Mouse (Mus musculus) hindbrain, embryonic 12.5 days (tissue): ENCODE results near the gene Atp4b. TPM values are rescaled to one million over a fixed set of nuclear protein-coding genes. Genes with fewer than 3 reads are reported as not detected.

ENCODE experiments used
- ATAC-seq: fragments of 200-750 bp; cut with Nextera tagmentation; 2 replicates; pipeline ENCODE4 v1.8.0; 2017; ENCODE audit warnings: moderate TSS enrichment; ENCODE audit not compliant: low FRiP score
- H3K27ac ChIP-seq: fragments of 300-500 bp; sonication (generic); 2 replicates; pipeline ENCODE4 v1.5.1; 2016; ENCODE audit warnings: mild to moderate bottlenecking
- H3K27me3 ChIP-seq: fragments of 300-500 bp; sonication (generic); 2 replicates; pipeline ENCODE4 v1.6.1; 2016; ENCODE audit warnings: mild to moderate bottlenecking
- H3K36me3 ChIP-seq: fragments of 300-500 bp; sonication (generic); 2 replicates; pipeline ENCODE4 v1.6.1; 2016; ENCODE audit warnings: mild to moderate bottlenecking
- H3K4me1 ChIP-seq: fragments of 300-500 bp; sonication (generic); 2 replicates; pipeline ENCODE4 v1.6.1; 2016
- H3K4me2 ChIP-seq: fragments of 300-500 bp; sonication (generic); replicated peaks from 2 replicates; pipeline ENCODE4 v1.6.1; 2016; ENCODE audit warnings: mild to moderate bottlenecking
- H3K4me3 ChIP-seq: fragments of 300-500 bp; sonication (generic); 2 replicates; pipeline ENCODE4 v1.5.1; 2016; ENCODE audit warnings: mild to moderate bottlenecking
- H3K9ac ChIP-seq: fragments of 300-500 bp; sonication (generic); 2 replicates; pipeline ENCODE4 v1.6.1; 2016; ENCODE audit warnings: mild to moderate bottlenecking, moderate library complexity
- H3K9me3 ChIP-seq: fragments of 300-500 bp; sonication (generic); replicated peaks from 2 replicates; pipeline ENCODE4 v1.6.1; 2016; ENCODE audit warnings: mild to moderate bottlenecking
- WGBS: fragments of 180-500 bp; shearing (Covaris S2); methylation state at CpG from one replicate; pipeline ENCODE4 v1.1.7; 2016; 5-methylcytosine and 5-hydroxymethylcytosine counted together
- polyA plus RNA-seq: library from polyadenylated mRNA; unstranded; fragments of >200 nt; fragmentation: Nextera tagmentation; extraction: Ambion mirVana; gene quantifications from 2 replicates; pipeline ENCODE4 v1.2.1, GENCODE M21; 2016

Atp4b gene
- polyA plus RNA-seq, 1 experiment from 2014 or later = not detected

GRCm38 (mm10) chr8:13413823-13414390 is 17.3 kb upstream of the Atp4b start:
- Histone ChIP-seq H3K9ac (no peak overlapping the region), H3K4me3 (no peak overlapping the region), H3K27ac (no peak overlapping the region), H3K9me3 (no peaks in the 10 kb centered on the region), H3K27me3 (no peaks in the 10 kb centered on the region), H3K4me1 (no peaks in the 10 kb centered on the region), H3K4me2 (no peak overlapping the region), H3K36me3 (no peaks in the 10 kb centered on the region)
- WGBS = 52% methylated on average over 12 of the region's 12 CpGs
- ATAC-seq = no peak

- no peaks in the 10 kb centered on the region for H3K9me3 ChIP-seq
- no peaks in the 10 kb centered on the region for H3K36me3 ChIP-seq
- no peak for ATAC-seq
- no peak overlapping the region for H3K4me2 ChIP-seq
- WGBS = 64% methylated on average over 13 of the region's 13 CpGs
- no peaks in the 10 kb centered on the region for H3K27me3 ChIP-seq
- H3K4me3 ChIP-seq = no peak overlapping the region
- no peak overlapping the region for H3K27ac ChIP-seq
- H3K4me1 ChIP-seq = no peaks in the 10 kb centered on the region
- no peak overlapping the region for H3K9ac ChIP-seq
Observed at GRCm38 (mm10) chr8:13412891-13413558, 16.4 kb upstream of the Atp4b start.

- no peak for ATAC-seq
- no peaks in the 10 kb centered on the region for H3K27me3 ChIP-seq
- H3K9me3 ChIP-seq = no peaks in the 10 kb centered on the region
- 33% methylated on average over 6 of the region's 6 CpGs for WGBS
- H3K4me2 ChIP-seq = no peak overlapping the region
- no peak overlapping the region for H3K27ac ChIP-seq
- no peak overlapping the region for H3K4me3 ChIP-seq
- H3K4me1 ChIP-seq = no peaks in the 10 kb centered on the region
- no peaks in the 10 kb centered on the region for H3K36me3 ChIP-seq
- H3K9ac ChIP-seq = no peak overlapping the region
Observed at GRCm38 (mm10) chr8:13411597-13411996, 15.0 kb upstream of the Atp4b start.

GRCm38 (mm10) chr8:13406011-13406410 is 9.4 kb upstream of the Atp4b start:
- Histone ChIP-seq H3K4me1 (no peaks in the 10 kb centered on the region), H3K4me2 (no peak overlapping the region), H3K27me3 (no peaks in the 10 kb centered on the region), H3K36me3 (no peaks in the 10 kb centered on the region), H3K4me3 (no peak overlapping the region), H3K27ac (no peak overlapping the region), H3K9me3 (no peaks in the 10 kb centered on the region), H3K9ac (no peak overlapping the region)
- ATAC-seq = no peak
- WGBS = 79% methylated on average over 5 of the region's 5 CpGs

GRCm38 (mm10) chr8:13404666-13405131 is 8.1 kb upstream of the Atp4b start, which contains the start of gene Grk1:
TSS of gene Grk1 (plus strand) at chr8:13405081.
- no peaks in the 10 kb centered on the region for H3K9me3 ChIP-seq
- no peaks in the 10 kb centered on the region for H3K36me3 ChIP-seq
- H3K27ac ChIP-seq = no peak within 1 kb of the TSS
- no peak for ATAC-seq
- H3K27me3 ChIP-seq = no peaks in the 10 kb centered on the region
- H3K4me3 ChIP-seq = no peak within 1 kb of the TSS
- WGBS = 74% methylated on average over 5 of the region's 5 CpGs
- no peaks in the 10 kb centered on the region for H3K4me1 ChIP-seq
- H3K4me2 ChIP-seq = no peak within 1 kb of the TSS
- no peak within 1 kb of the TSS for H3K9ac ChIP-seq

- no peak for ATAC-seq
- WGBS = 78% methylated on average over 6 of the region's 6 CpGs
- Histone ChIP-seq H3K4me3 (no peak overlapping the region), H3K27ac (no peak overlapping the region), H3K9ac (no peak overlapping the region), H3K27me3 (no peaks in the 10 kb centered on the region), H3K9me3 (no peaks in the 10 kb centered on the region), H3K4me1 (no peaks in the 10 kb centered on the region), H3K36me3 (no peaks in the 10 kb centered on the region), H3K4me2 (no peak overlapping the region)
Observed at GRCm38 (mm10) chr8:13403517-13403916, 6.9 kb upstream of the Atp4b start.

- no peak overlapping the region for H3K9ac ChIP-seq
- H3K4me2 ChIP-seq = no peak overlapping the region
- no peaks in the 10 kb centered on the region for H3K36me3 ChIP-seq
- no peaks in the 10 kb centered on the region for H3K9me3 ChIP-seq
- H3K4me3 ChIP-seq = no peak overlapping the region
- no peaks in the 10 kb centered on the region for H3K4me1 ChIP-seq
- no peak overlapping the region for H3K27ac ChIP-seq
- WGBS = 89% methylated on average over 7 of the region's 7 CpGs
- no peaks in the 10 kb centered on the region for H3K27me3 ChIP-seq
- ATAC-seq = no peak
Observed at GRCm38 (mm10) chr8:13393869-13394268, 2.8 kb downstream of the Atp4b start.

GRCm38 (mm10) chr8:13388744-13389143 is 7.9 kb downstream of the Atp4b start:
- Histone ChIP-seq H3K4me1 (no peaks in the 10 kb centered on the region), H3K36me3 (no peaks in the 10 kb centered on the region), H3K27me3 (no peaks in the 10 kb centered on the region), H3K27ac (no peak overlapping the region), H3K4me3 (no peak overlapping the region), H3K9me3 (no peaks in the 10 kb centered on the region), H3K4me2 (no peak overlapping the region), H3K9ac (no peak overlapping the region)
- ATAC-seq = no peak
- 84% methylated on average over 2 of the region's 2 CpGs for WGBS

- Histone ChIP-seq H3K9ac (no peak overlapping the region), H3K36me3 (no peaks in the 10 kb centered on the region), H3K4me1 (no peaks in the 10 kb centered on the region), H3K9me3 (no peaks in the 10 kb centered on the region), H3K27me3 (no peaks in the 10 kb centered on the region), H3K4me3 (no peak overlapping the region), H3K27ac (no peak overlapping the region), H3K4me2 (no peak overlapping the region)
- 85% methylated on average over 8 of the region's 8 CpGs for WGBS
- no peak for ATAC-seq
Observed at GRCm38 (mm10) chr8:13387728-13388127, 8.9 kb downstream of the Atp4b start.

- Histone ChIP-seq H3K4me2 (no peak overlapping the region), H3K9me3 (no peaks in the 10 kb centered on the region), H3K9ac (no peak overlapping the region), H3K27me3 (no peaks in the 10 kb centered on the region), H3K4me3 (no peak overlapping the region), H3K27ac (no peak overlapping the region), H3K4me1 (no peaks in the 10 kb centered on the region), H3K36me3 (peaks cover 5% of the 10 kb centered on the region; the same call in 1 of the 2 replicates)
- ATAC-seq = no peak
- 77% methylated on average over 13 of the region's 13 CpGs for WGBS
Observed at GRCm38 (mm10) chr8:13386366-13386765, 10.3 kb downstream of the Atp4b start.

GRCm38 (mm10) chr8:13382999-13383398 is 13.6 kb downstream of the Atp4b start:
- Histone ChIP-seq H3K36me3 (peaks cover 30% of the 10 kb centered on the region), H3K4me1 (no peaks in the 10 kb centered on the region), H3K9ac (no peak overlapping the region), H3K4me3 (no peak overlapping the region), H3K27me3 (no peaks in the 10 kb centered on the region), H3K9me3 (no peaks in the 10 kb centered on the region), H3K4me2 (no peak overlapping the region), H3K27ac (no peak overlapping the region)
- no peak for ATAC-seq
- WGBS = 94% methylated on average over 4 of the region's 4 CpGs

GRCm38 (mm10) chr8:13382536-13382935 is 14.1 kb downstream of the Atp4b start:
- 89% methylated on average over 3 of the region's 3 CpGs for WGBS
- Histone ChIP-seq H3K4me3 (no peak overlapping the region), H3K27ac (no peak overlapping the region), H3K36me3 (peaks cover 30% of the 10 kb centered on the region), H3K4me2 (no peak overlapping the region), H3K27me3 (no peaks in the 10 kb centered on the region), H3K4me1 (no peaks in the 10 kb centered on the region), H3K9me3 (no peaks in the 10 kb centered on the region), H3K9ac (no peak overlapping the region)
- no peak for ATAC-seq

- 89% methylated on average over 7 of the region's 7 CpGs for WGBS
- H3K9me3 ChIP-seq = no peaks in the 10 kb centered on the region
- no peak overlapping the region for H3K4me2 ChIP-seq
- no peak overlapping the region for H3K4me3 ChIP-seq
- H3K27me3 ChIP-seq = no peaks in the 10 kb centered on the region
- ATAC-seq = no peak
- peaks cover 35% of the 10 kb centered on the region for H3K36me3 ChIP-seq
- no peak overlapping the region for H3K9ac ChIP-seq
- no peak overlapping the region for H3K27ac ChIP-seq
- H3K4me1 ChIP-seq = no peaks in the 10 kb centered on the region
Observed at GRCm38 (mm10) chr8:13381630-13382029, 15.0 kb downstream of the Atp4b start.
